Mouse (Mus musculus): Measurements from ENCODE around the gene Ly6g6d. TPM values are rescaled to one million over a fixed set of nuclear protein-coding genes. Genes with fewer than 3 reads are reported as not detected.

The Ly6g6d gene
- polyA plus RNA-seq, 1 experiment, result not detected

- Histone ChIP-seq H3K27ac (ENCODE audit: insufficient read depth, low read depth, low read length) (no peak overlapping the region), H3K4me1 (ENCODE audit: control insufficient read depth, insufficient read depth, low read length) (peaks cover 17% of the 10 kb centered on the region), H3K4me3 (ENCODE audit: insufficient read depth, low read depth, low read length) (no peak overlapping the region)
- TF ChIP-seq CTCF (IDR thresholded peaks at IDR 0.05; ENCODE audit: insufficient read depth, low read depth, low read length), result no peak
- TF ChIP-seq POLR2A (IDR thresholded peaks at IDR 0.05; ENCODE audit: insufficient read depth, low read depth, low read length), result no peak
- WGBS, result 82% methylated on average over 7 of the region's 10 CpGs
Observed at GRCm38 (mm10) chr17:35024691-35025488, 53.0 kb downstream of the Ly6g6d start.

- 75% methylated on average over 13 of the region's 13 CpGs for WGBS
- Histone ChIP-seq H3K4me3 (ENCODE audit: insufficient read depth, low read depth, low read length) (no peak overlapping the region), H3K4me1 (ENCODE audit: control insufficient read depth, insufficient read depth, low read length) (peaks cover 13% of the 10 kb centered on the region), H3K27ac (ENCODE audit: insufficient read depth, low read depth, low read length) (no peak overlapping the region)
- TF ChIP-seq CTCF (IDR thresholded peaks at IDR 0.05; ENCODE audit: insufficient read depth, low read depth, low read length), result no peak
- no peak for TF ChIP-seq POLR2A (IDR thresholded peaks at IDR 0.05; ENCODE audit: insufficient read depth, low read depth, low read length)
Observed at GRCm38 (mm10) chr17:35024261-35024660, 53.6 kb downstream of the Ly6g6d start.

- 88% methylated on average over 4 of the region's 4 CpGs for WGBS
- Histone ChIP-seq H3K4me3 (ENCODE audit: insufficient read depth, low read depth, low read length) (no peak overlapping the region), H3K27ac (ENCODE audit: insufficient read depth, low read depth, low read length) (no peak overlapping the region), H3K4me1 (ENCODE audit: control insufficient read depth, insufficient read depth, low read length) (peaks cover 13% of the 10 kb centered on the region)
- TF ChIP-seq CTCF (IDR thresholded peaks at IDR 0.05; ENCODE audit: insufficient read depth, low read depth, low read length) (no peak), POLR2A (IDR thresholded peaks at IDR 0.05; ENCODE audit: insufficient read depth, low read depth, low read length) (no peak)
Observed at GRCm38 (mm10) chr17:35023756-35024155, 54.1 kb downstream of the Ly6g6d start.

GRCm38 (mm10) chr17:35023221-35023620, 54.6 kb downstream of the Ly6g6d start:
- no peak overlapping the region for H3K27ac ChIP-seq (ENCODE audit: insufficient read depth, low read depth, low read length)
- H3K4me1 ChIP-seq (ENCODE audit: control insufficient read depth, insufficient read depth, low read length), result peaks cover 13% of the 10 kb centered on the region
- TF ChIP-seq CTCF (IDR thresholded peaks at IDR 0.05; ENCODE audit: insufficient read depth, low read depth, low read length) (no peak), POLR2A (IDR thresholded peaks at IDR 0.05; ENCODE audit: insufficient read depth, low read depth, low read length) (no peak)
- no peak overlapping the region for H3K4me3 ChIP-seq (ENCODE audit: insufficient read depth, low read depth, low read length)
- WGBS, result 92% methylated on average over 5 of the region's 5 CpGs

- no peak for TF ChIP-seq POLR2A (IDR thresholded peaks at IDR 0.05; ENCODE audit: insufficient read depth, low read depth, low read length)
- 97% methylated on average over 8 of the region's 8 CpGs for WGBS
- Histone ChIP-seq H3K27ac (ENCODE audit: insufficient read depth, low read depth, low read length) (no peak overlapping the region), H3K4me3 (ENCODE audit: insufficient read depth, low read depth, low read length) (no peak overlapping the region), H3K4me1 (ENCODE audit: control insufficient read depth, insufficient read depth, low read length) (peaks cover 13% of the 10 kb centered on the region)
Observed at GRCm38 (mm10) chr17:35022541-35023060, 55.3 kb downstream of the Ly6g6d start.

- Histone ChIP-seq H3K4me1 (ENCODE audit: control insufficient read depth, insufficient read depth, low read length) (peaks cover 13% of the 10 kb centered on the region), H3K4me3 (ENCODE audit: insufficient read depth, low read depth, low read length) (no peak overlapping the region), H3K27ac (ENCODE audit: insufficient read depth, low read depth, low read length) (peak overlapping the region; percentile 61; the same call in 1 of the 2 replicates)
- TF ChIP-seq POLR2A (IDR thresholded peaks at IDR 0.05; ENCODE audit: insufficient read depth, low read depth, low read length) (no peak), CTCF (IDR thresholded peaks at IDR 0.05; ENCODE audit: insufficient read depth, low read depth, low read length) (no peak)
- 39% methylated on average over 6 of the region's 6 CpGs for WGBS
Observed at GRCm38 (mm10) chr17:35021842-35022477, 55.9 kb downstream of the Ly6g6d start.

Other genes with a start within 250 kb of the Ly6g6d start
- gene Stk19, start 241.1 kb downstream of the Ly6g6d start, polyA plus RNA-seq (2012; ENCODE audit: insufficient read depth, insufficient read length, low replicate concordance, missing spikeins), result not detected in 2 replicates
- not detected in 2 replicates for gene Dxo, start 241.0 kb downstream of the Ly6g6d start, polyA plus RNA-seq (2012; ENCODE audit: insufficient read depth, insufficient read length, low replicate concordance, missing spikeins)
- gene Skiv2l, start 227.9 kb downstream of the Ly6g6d start, polyA plus RNA-seq (2012; ENCODE audit: insufficient read depth, insufficient read length, low replicate concordance, missing spikeins), result not detected in 2 replicates
- not detected in 2 replicates for gene Nelfe, start 227.7 kb downstream of the Ly6g6d start, polyA plus RNA-seq (2012; ENCODE audit: insufficient read depth, insufficient read length, low replicate concordance, missing spikeins)
- gene Cfb, start 215.5 kb downstream of the Ly6g6d start, polyA plus RNA-seq (2012; ENCODE audit: insufficient read depth, insufficient read length, low replicate concordance, missing spikeins), result not detected in 2 replicates
- gene Zbtb12, start 198.6 kb downstream of the Ly6g6d start, polyA plus RNA-seq (2012; ENCODE audit: insufficient read depth, insufficient read length, low replicate concordance, missing spikeins), result not detected in 2 replicates
- not detected in 2 replicates for gene Gm20547, start 196.0 kb downstream of the Ly6g6d start, polyA plus RNA-seq (2012; ENCODE audit: insufficient read depth, insufficient read length, low replicate concordance, missing spikeins)
- gene C2, start 179.8 kb downstream of the Ly6g6d start, polyA plus RNA-seq (2012; ENCODE audit: insufficient read depth, insufficient read length, low replicate concordance, missing spikeins), result not detected in 2 replicates
- gene Ehmt2, start 179.6 kb downstream of the Ly6g6d start, polyA plus RNA-seq (2012; ENCODE audit: insufficient read depth, insufficient read length, low replicate concordance, missing spikeins), result 130 TPM in 1 of 2 replicates, not detected in the other
- not detected in 2 replicates for gene Slc44a4, start 163.6 kb downstream of the Ly6g6d start, polyA plus RNA-seq (2012; ENCODE audit: insufficient read depth, insufficient read length, low replicate concordance, missing spikeins)
- not detected in 2 replicates for gene Neu1, start 146.8 kb downstream of the Ly6g6d start, polyA plus RNA-seq (2012; ENCODE audit: insufficient read depth, insufficient read length, low replicate concordance, missing spikeins)
- not detected in 2 replicates for gene Hspa1b, start 118.8 kb downstream of the Ly6g6d start, polyA plus RNA-seq (2012; ENCODE audit: insufficient read depth, insufficient read length, low replicate concordance, missing spikeins)
- not detected in 2 replicates for gene Gm20481, start 108.2 kb downstream of the Ly6g6d start, polyA plus RNA-seq (2012; ENCODE audit: insufficient read depth, insufficient read length, low replicate concordance, missing spikeins)
- not detected in 2 replicates for gene Hspa1a, start 105.9 kb downstream of the Ly6g6d start, polyA plus RNA-seq (2012; ENCODE audit: insufficient read depth, insufficient read length, low replicate concordance, missing spikeins)
- not detected in 2 replicates for gene Hspa1l, start 105.4 kb downstream of the Ly6g6d start, polyA plus RNA-seq (2012; ENCODE audit: insufficient read depth, insufficient read length, low replicate concordance, missing spikeins)
- gene Lsm2, start 96.2 kb downstream of the Ly6g6d start, polyA plus RNA-seq (2012; ENCODE audit: insufficient read depth, insufficient read length, low replicate concordance, missing spikeins), result not detected in 2 replicates
- not detected in 2 replicates for gene Vars, start 77.1 kb downstream of the Ly6g6d start, polyA plus RNA-seq (2012; ENCODE audit: insufficient read depth, insufficient read length, low replicate concordance, missing spikeins)
- gene Vwa7, start 61.5 kb downstream of the Ly6g6d start, polyA plus RNA-seq (2012; ENCODE audit: insufficient read depth, insufficient read length, low replicate concordance, missing spikeins), result not detected in 2 replicates
- gene Sapcd1, start 50.0 kb downstream of the Ly6g6d start, polyA plus RNA-seq (2012; ENCODE audit: insufficient read depth, insufficient read length, low replicate concordance, missing spikeins), result not detected in 2 replicates
- not detected in 2 replicates for gene Msh5, start 31.3 kb downstream of the Ly6g6d start, polyA plus RNA-seq (2012; ENCODE audit: insufficient read depth, insufficient read length, low replicate concordance, missing spikeins)
- gene Clic1, start 28.1 kb downstream of the Ly6g6d start, polyA plus RNA-seq (2012; ENCODE audit: insufficient read depth, insufficient read length, low replicate concordance, missing spikeins), result not detected in 2 replicates
- not detected in 2 replicates for gene Ddah2, start 19.0 kb downstream of the Ly6g6d start, polyA plus RNA-seq (2012; ENCODE audit: insufficient read depth, insufficient read length, low replicate concordance, missing spikeins)
- not detected in 2 replicates for gene Ly6g6c, start 12.7 kb downstream of the Ly6g6d start, polyA plus RNA-seq (2012; ENCODE audit: insufficient read depth, insufficient read length, low replicate concordance, missing spikeins)
- gene Mpig6b, start 11.9 kb downstream of the Ly6g6d start, polyA plus RNA-seq (2012; ENCODE audit: insufficient read depth, insufficient read length, low replicate concordance, missing spikeins), result not detected in 2 replicates
- gene Ly6g6e, start 1.2 kb downstream of the Ly6g6d start, polyA plus RNA-seq (2012; ENCODE audit: insufficient read depth, insufficient read length, low replicate concordance, missing spikeins), result not detected in 2 replicates
- not detected in 2 replicates for gene Ly6g6f, start 7.5 kb upstream of the Ly6g6d start, polyA plus RNA-seq (2012; ENCODE audit: insufficient read depth, insufficient read length, low replicate concordance, missing spikeins)
- gene Abhd16a, start 11.2 kb upstream of the Ly6g6d start, polyA plus RNA-seq (2012; ENCODE audit: insufficient read depth, insufficient read length, low replicate concordance, missing spikeins), result not detected in 2 replicates
- gene Ly6g5c, start 30.2 kb upstream of the Ly6g6d start, polyA plus RNA-seq (2012; ENCODE audit: insufficient read depth, insufficient read length, low replicate concordance, missing spikeins), result not detected in 2 replicates
- not detected in 2 replicates for gene Ly6g5b, start 37.4 kb upstream of the Ly6g6d start, polyA plus RNA-seq (2012; ENCODE audit: insufficient read depth, insufficient read length, low replicate concordance, missing spikeins)
- gene Gpank1, start 43.4 kb upstream of the Ly6g6d start, polyA plus RNA-seq (2012; ENCODE audit: insufficient read depth, insufficient read length, low replicate concordance, missing spikeins), result not detected in 2 replicates
- not detected in 2 replicates for gene Csnk2b, start 44.0 kb upstream of the Ly6g6d start, polyA plus RNA-seq (2012; ENCODE audit: insufficient read depth, insufficient read length, low replicate concordance, missing spikeins)
- not detected in 2 replicates for gene D17H6S53E, start 48.3 kb upstream of the Ly6g6d start, polyA plus RNA-seq (2012; ENCODE audit: insufficient read depth, insufficient read length, low replicate concordance, missing spikeins)
- gene Apom, start 54.0 kb upstream of the Ly6g6d start, polyA plus RNA-seq (2012; ENCODE audit: insufficient read depth, insufficient read length, low replicate concordance, missing spikeins), result not detected in 2 replicates
- gene Bag6, start 57.1 kb upstream of the Ly6g6d start, polyA plus RNA-seq (2012; ENCODE audit: insufficient read depth, insufficient read length, low replicate concordance, missing spikeins), result 684 TPM in 1 of 2 replicates, not detected in the other
- gene Prrc2a, start 86.8 kb upstream of the Ly6g6d start, polyA plus RNA-seq (2012; ENCODE audit: insufficient read depth, insufficient read length, low replicate concordance, missing spikeins), result 146 and 391 TPM in 2 replicates
- gene Aif1, start 98.0 kb upstream of the Ly6g6d start, polyA plus RNA-seq (2012; ENCODE audit: insufficient read depth, insufficient read length, low replicate concordance, missing spikeins), result not detected in 2 replicates
- not detected in 2 replicates for gene Lst1, start 110.4 kb upstream of the Ly6g6d start, polyA plus RNA-seq (2012; ENCODE audit: insufficient read depth, insufficient read length, low replicate concordance, missing spikeins)
- gene Ltb, start 116.4 kb upstream of the Ly6g6d start, polyA plus RNA-seq (2012; ENCODE audit: insufficient read depth, insufficient read length, low replicate concordance, missing spikeins), result not detected in 2 replicates
- not detected in 2 replicates for gene Tnf, start 123.9 kb upstream of the Ly6g6d start, polyA plus RNA-seq (2012; ENCODE audit: insufficient read depth, insufficient read length, low replicate concordance, missing spikeins)
- gene Lta, start 127.3 kb upstream of the Ly6g6d start, polyA plus RNA-seq (2012; ENCODE audit: insufficient read depth, insufficient read length, low replicate concordance, missing spikeins), result not detected in 2 replicates
- not detected in 2 replicates for gene Gm16181, start 142.8 kb upstream of the Ly6g6d start, polyA plus RNA-seq (2012; ENCODE audit: insufficient read depth, insufficient read length, low replicate concordance, missing spikeins)
- gene Atp6v1g2, start 155.6 kb upstream of the Ly6g6d start, polyA plus RNA-seq (2012; ENCODE audit: insufficient read depth, insufficient read length, low replicate concordance, missing spikeins), result not detected in 2 replicates
- not detected in 2 replicates for gene Nfkbil1, start 157.7 kb upstream of the Ly6g6d start, polyA plus RNA-seq (2012; ENCODE audit: insufficient read depth, insufficient read length, low replicate concordance, missing spikeins)
- 290 and 359 TPM in 2 replicates for gene Ddx39b, start 163.7 kb upstream of the Ly6g6d start, polyA plus RNA-seq (2012; ENCODE audit: insufficient read depth, insufficient read length, low replicate concordance, missing spikeins)
- gene H2-D1, start 184.7 kb upstream of the Ly6g6d start, polyA plus RNA-seq (2012; ENCODE audit: insufficient read depth, insufficient read length, low replicate concordance, missing spikeins), result 345 and 592 TPM in 2 replicates
- not detected in 2 replicates for gene H2-Q1, start 242.3 kb upstream of the Ly6g6d start, polyA plus RNA-seq (2012; ENCODE audit: insufficient read depth, insufficient read length, low replicate concordance, missing spikeins)

All from olfactory bulb, adult 2 months (tissue).